Mouse (Mus musculus): ENCODE measurements around the gene Pyy. TPM values are rescaled to one million over a fixed set of nuclear protein-coding genes. Genes with fewer than 3 reads are reported as not detected.

Pyy gene
- polyA plus RNA-seq, 1 experiment from 2014 or later = not detected

DNA sequence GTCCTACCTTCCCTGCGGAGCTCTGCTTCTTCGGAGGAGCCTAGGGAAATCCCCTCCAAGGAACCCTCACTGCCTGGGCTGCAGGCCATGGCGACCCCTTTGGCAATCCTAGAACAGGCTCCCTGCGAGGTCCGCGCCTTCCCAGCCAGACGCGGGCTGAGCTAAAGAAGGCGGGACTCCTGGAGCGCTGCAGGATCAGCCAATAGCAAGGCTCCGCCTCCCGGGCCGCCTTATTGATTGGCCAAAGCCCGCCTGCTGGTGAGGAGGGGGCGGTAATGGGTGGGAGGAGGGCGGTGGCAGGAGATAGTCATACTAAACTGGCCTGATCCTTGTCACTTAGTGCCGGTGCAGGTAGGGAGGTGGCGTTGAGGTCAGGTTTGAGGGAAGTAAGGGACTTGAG, 25.3 kb downstream of the Pyy start:
- WGBS (ENCODE audit: missing documents) = 5% methylated on average over 18 of the region's 18 CpGs
- Histone ChIP-seq H3K36me3 (ENCODE audit: inconsistent target) (no peaks in the 10 kb centered on the region), H3K27ac (no peak overlapping the region), H3K79me2 (ENCODE audit: inconsistent target) (no peaks in the 10 kb centered on the region), H3K4me3 (ENCODE audit: inconsistent target) (no peak overlapping the region)

- 86% methylated on average over 14 of the region's 14 CpGs for WGBS (ENCODE audit: missing documents)
Measured at GRCm38 (mm10) chr11:102073722-102074121, 33.9 kb downstream of the Pyy start.

DNA sequence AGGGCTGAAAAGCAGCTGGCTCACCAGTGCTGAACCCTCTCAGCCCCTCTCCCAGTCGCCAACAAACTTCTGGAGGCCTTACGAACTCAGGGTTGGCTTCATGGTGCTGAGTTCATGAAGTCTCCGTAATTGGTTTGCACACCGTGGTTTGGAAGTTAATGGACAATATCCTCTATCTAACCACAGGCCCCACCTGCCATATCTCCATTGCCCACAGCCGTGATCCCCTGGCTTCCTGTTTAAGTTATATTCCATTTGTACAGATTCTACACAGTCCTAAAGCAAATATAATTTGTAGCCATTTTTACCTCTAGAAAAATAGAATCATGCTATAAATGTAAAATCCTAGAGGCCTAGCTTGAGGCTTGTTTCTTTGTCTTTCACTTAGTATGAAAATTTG, 34.9 kb downstream of the Pyy start:
- no peaks in the 10 kb centered on the region for H3K36me3 ChIP-seq (ENCODE audit: inconsistent target)
- 31% methylated on average over 5 of the region's 5 CpGs for WGBS (ENCODE audit: missing documents)

More at GRCm38 (mm10) chr11:102073722-102074121, 33.9 kb downstream of the Pyy start:
- Histone ChIP-seq H3K27ac (no peak overlapping the region), H3K4me3 (ENCODE audit: inconsistent target) (no peak overlapping the region), H3K36me3 (ENCODE audit: inconsistent target) (no peaks in the 10 kb centered on the region), H3K79me2 (ENCODE audit: inconsistent target) (no peaks in the 10 kb centered on the region)

DNA sequence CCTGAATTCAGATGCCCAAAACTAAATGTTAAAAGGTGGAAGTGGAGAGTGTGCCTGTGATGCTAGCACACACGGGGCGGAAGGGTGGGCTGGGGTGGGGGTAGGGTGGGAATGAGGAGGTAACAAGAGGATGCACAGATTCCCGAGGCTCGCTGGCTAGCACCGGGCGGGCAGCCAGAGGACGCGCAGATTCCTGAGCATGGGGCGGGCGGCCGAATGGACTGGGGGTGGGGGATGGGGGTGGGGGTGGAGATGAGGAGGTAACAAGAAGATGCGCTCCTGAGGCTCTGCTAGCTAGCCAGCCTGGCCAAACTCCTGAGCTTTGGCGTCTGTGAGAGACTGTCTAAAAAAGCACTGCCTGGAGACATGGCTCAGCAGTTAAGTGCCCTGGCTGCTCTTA, 37.2 kb downstream of the Pyy start:
- no peak overlapping the region for H3K4me3 ChIP-seq (ENCODE audit: inconsistent target)
- no peak overlapping the region for H3K27ac ChIP-seq
- WGBS (ENCODE audit: missing documents) = 37% methylated on average over 8 of the region's 13 CpGs
- H3K36me3 ChIP-seq (ENCODE audit: inconsistent target) = no peaks in the 10 kb centered on the region
- H3K79me2 ChIP-seq (ENCODE audit: inconsistent target) = no peaks in the 10 kb centered on the region

More for the DNA sequence above, 34.9 kb downstream of the Pyy start:
- Histone ChIP-seq H3K27ac (no peak overlapping the region), H3K4me3 (ENCODE audit: inconsistent target) (no peak overlapping the region), H3K79me2 (ENCODE audit: inconsistent target) (no peaks in the 10 kb centered on the region)

DNA sequence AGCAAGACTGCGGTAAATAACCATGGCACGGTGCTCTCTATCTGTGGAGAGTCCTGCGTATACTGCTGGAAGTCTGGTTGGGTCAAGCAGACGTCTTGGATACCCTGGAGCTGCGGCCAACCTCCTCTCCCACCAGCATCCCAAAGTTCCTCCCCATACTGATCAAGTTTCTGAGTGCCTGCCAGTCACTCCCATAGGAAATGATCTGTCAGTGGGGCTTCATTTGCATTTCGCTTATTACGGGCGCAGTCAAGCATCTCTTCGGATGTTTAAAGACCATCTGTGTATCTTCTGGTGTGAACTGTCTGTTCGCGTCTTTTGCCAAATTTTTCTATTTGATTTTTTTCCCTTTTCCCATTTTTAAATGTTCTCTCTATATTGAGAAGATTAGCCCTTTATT, 38.0 kb downstream of the Pyy start:
- no peaks in the 10 kb centered on the region for H3K79me2 ChIP-seq (ENCODE audit: inconsistent target)
- no peak overlapping the region for H3K4me3 ChIP-seq (ENCODE audit: inconsistent target)
- no peak overlapping the region for H3K27ac ChIP-seq
- WGBS (ENCODE audit: missing documents) = 80% methylated on average over 11 of the region's 11 CpGs
- no peaks in the 10 kb centered on the region for H3K36me3 ChIP-seq (ENCODE audit: inconsistent target)

DNA sequence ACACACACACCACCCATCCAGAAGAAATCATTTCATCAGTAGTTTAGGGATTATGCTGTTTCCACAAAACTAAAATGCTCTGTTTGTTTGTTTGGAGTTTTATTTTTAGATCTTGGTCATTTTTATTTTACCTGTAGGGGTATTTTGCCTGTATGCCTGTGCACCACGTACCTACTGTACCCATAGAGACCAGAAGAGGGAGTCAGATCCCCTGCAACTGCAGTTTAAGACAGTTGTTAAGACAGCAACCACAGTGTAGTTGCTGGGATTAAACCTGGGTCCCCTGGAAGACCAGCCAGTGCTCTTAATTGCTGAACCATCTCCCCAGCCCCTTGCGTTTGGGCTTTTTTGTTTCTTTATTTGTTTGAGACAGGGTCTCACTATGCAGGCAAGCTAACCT, 38.7 kb downstream of the Pyy start:
- H3K79me2 ChIP-seq (ENCODE audit: inconsistent target) = no peaks in the 10 kb centered on the region
- H3K36me3 ChIP-seq (ENCODE audit: inconsistent target) = no peaks in the 10 kb centered on the region
- H3K27ac ChIP-seq = no peak overlapping the region
- 53% methylated on average over 2 of the region's 2 CpGs for WGBS (ENCODE audit: missing documents)
- H3K4me3 ChIP-seq (ENCODE audit: inconsistent target) = no peak overlapping the region

GRCm38 (mm10) chr11:102063076-102063475, 44.6 kb downstream of the Pyy start:
- Histone ChIP-seq H3K4me3 (ENCODE audit: inconsistent target) (no peak overlapping the region), H3K79me2 (ENCODE audit: inconsistent target) (no peaks in the 10 kb centered on the region), H3K27ac (no peak overlapping the region), H3K36me3 (ENCODE audit: inconsistent target) (no peaks in the 10 kb centered on the region)
- WGBS (ENCODE audit: missing documents) = 84% methylated on average over 11 of the region's 13 CpGs

GRCm38 (mm10) chr11:102061941-102062473, 45.6 kb downstream of the Pyy start:
- no peaks in the 10 kb centered on the region for H3K79me2 ChIP-seq (ENCODE audit: inconsistent target)
- WGBS (ENCODE audit: missing documents) = 35% methylated on average over 16 of the region's 16 CpGs
- no peak overlapping the region for H3K4me3 ChIP-seq (ENCODE audit: inconsistent target)
- H3K36me3 ChIP-seq (ENCODE audit: inconsistent target) = no peaks in the 10 kb centered on the region
- no peak overlapping the region for H3K27ac ChIP-seq

GRCm38 (mm10) chr11:102061236-102061940, 46.2 kb downstream of the Pyy start:
- peak overlapping the region; percentile 5; the same call in 1 of the 2 replicates for H3K4me3 ChIP-seq (ENCODE audit: inconsistent target)
- H3K27ac ChIP-seq = no peak overlapping the region
- no peaks in the 10 kb centered on the region for H3K79me2 ChIP-seq (ENCODE audit: inconsistent target)
- no peaks in the 10 kb centered on the region for H3K36me3 ChIP-seq (ENCODE audit: inconsistent target)
- WGBS (ENCODE audit: missing documents) = 3% methylated on average over 23 of the region's 23 CpGs

Other genes starting within 250 kb of the Pyy start
- gene Meox1, start 213.5 kb downstream of the Pyy start, polyA plus RNA-seq (2018) = not detected in 3 replicates
- gene Sost, start 140.8 kb downstream of the Pyy start, polyA plus RNA-seq (2018) = not detected in 3 replicates
- gene Cfap97d1, start 123.6 kb downstream of the Pyy start, polyA plus RNA-seq (2018) = not detected in 3 replicates
- 119 to 143 TPM (median 138 TPM) in 3 replicates for gene Dusp3, start 120.8 kb downstream of the Pyy start, polyA plus RNA-seq (2018)
- gene Mpp3, start 79.4 kb downstream of the Pyy start, polyA plus RNA-seq (2018) = not detected in 3 replicates
- 0.19 to 0.50 TPM (median 0.22 TPM) in 3 replicates for gene Cd300lg, start 66.3 kb downstream of the Pyy start, polyA plus RNA-seq (2018)
- not detected in 3 replicates for gene Mpp2, start 19.3 kb downstream of the Pyy start, polyA plus RNA-seq (2018)
- gene Ppy, start 6.5 kb downstream of the Pyy start, polyA plus RNA-seq (2018) = not detected in 3 replicates
- not detected in 3 replicates for gene Nags, start 37.7 kb upstream of the Pyy start, polyA plus RNA-seq (2018)
- gene Tmem101, start 48.6 kb upstream of the Pyy start, polyA plus RNA-seq (2018) = 4.6 to 11.0 TPM (median 10.6 TPM) in 3 replicates
- gene Lsm12, start 77.5 kb upstream of the Pyy start, polyA plus RNA-seq (2018) = 28.1 to 59.1 TPM (median 48.0 TPM) in 3 replicates
- gene G6pc3, start 81.8 kb upstream of the Pyy start, polyA plus RNA-seq (2018) = 17.7 to 29.9 TPM (median 27.6 TPM) in 3 replicates
- 31.9 to 58.0 TPM (median 47.9 TPM) in 3 replicates for gene Hdac5, start 122.3 kb upstream of the Pyy start, polyA plus RNA-seq (2018)
- gene BC030867, start 141.1 kb upstream of the Pyy start, polyA plus RNA-seq (2018) = 0.22 to 4.2 TPM (median 1.5 TPM) in 3 replicates
- gene Asb16, start 160.9 kb upstream of the Pyy start, polyA plus RNA-seq (2018) = not detected in 3 replicates
- gene Tmub2, start 177.1 kb upstream of the Pyy start, polyA plus RNA-seq (2018) = 30.1 to 47.5 TPM (median 30.9 TPM) in 3 replicates
- gene Atxn7l3, start 188.8 kb upstream of the Pyy start, polyA plus RNA-seq (2018) = 14.9 to 36.0 TPM (median 29.4 TPM) in 3 replicates
- gene Ubtf, start 211.9 kb upstream of the Pyy start, polyA plus RNA-seq (2018) = 44.6 to 66.0 TPM (median 62.1 TPM) in 3 replicates

Data from macrophage (primary cell).